Mouse (Mus musculus) skeletal muscle tissue, adult 2 months (tissue): ENCODE results near the gene Grb10.

ENCODE experiments used
- DNase-seq: peaks from one replicate; pipeline ENCODE4 v3.0.0-alpha.2; 2012; ENCODE audit warnings: low read depth, low spot score

Gene Grb10

DNA sequence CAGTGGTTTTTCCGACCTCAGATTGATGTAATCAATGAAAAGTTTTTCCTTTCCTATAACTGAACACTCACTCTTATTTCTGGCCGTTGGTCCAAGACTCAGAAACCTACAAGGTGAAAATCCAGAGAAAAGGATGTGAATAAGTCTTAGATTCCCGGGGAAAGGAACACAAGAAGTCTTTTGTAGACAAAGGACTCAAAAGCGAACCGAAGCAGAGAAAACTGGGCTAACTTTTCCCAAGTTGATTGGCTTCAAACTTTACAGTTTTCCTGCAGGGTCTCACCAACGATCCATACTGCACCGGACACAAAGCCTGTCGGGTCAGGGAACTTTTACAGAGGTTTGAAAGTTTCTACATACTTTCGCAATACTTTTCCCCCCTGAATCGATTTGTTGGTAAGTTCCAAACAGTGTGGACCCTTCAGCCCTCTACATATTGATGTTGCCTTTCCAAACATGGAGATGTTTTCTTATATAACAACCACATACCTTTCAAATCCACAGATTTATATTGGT lies at the start of gene Grb10:
Grb10 (minus strand) TSS at position 214 of the 516 bp plus-strand sequence.
- DNase-seq, result no peak

DNA sequence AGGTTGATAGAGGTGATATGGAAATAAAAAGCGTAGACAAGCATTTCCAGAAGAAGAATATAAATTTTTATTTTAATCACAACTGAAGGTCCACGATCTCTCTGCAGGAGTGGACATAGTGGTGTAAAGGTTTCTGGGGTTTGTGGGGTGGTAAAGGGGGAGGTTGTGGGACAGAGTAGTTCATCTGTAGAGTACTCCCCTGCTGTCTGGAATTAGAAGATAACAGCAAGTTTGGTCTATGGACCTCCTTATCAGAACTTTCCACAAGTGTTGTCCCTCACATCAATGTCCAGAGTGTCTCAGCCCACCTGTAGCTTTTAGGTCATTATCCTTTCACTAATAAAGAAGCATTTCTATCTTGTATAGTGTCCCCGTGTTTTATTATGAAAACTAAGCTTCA lies 43.2 kb upstream of the Grb10 start:
- DNase-seq, result no peak

DNA sequence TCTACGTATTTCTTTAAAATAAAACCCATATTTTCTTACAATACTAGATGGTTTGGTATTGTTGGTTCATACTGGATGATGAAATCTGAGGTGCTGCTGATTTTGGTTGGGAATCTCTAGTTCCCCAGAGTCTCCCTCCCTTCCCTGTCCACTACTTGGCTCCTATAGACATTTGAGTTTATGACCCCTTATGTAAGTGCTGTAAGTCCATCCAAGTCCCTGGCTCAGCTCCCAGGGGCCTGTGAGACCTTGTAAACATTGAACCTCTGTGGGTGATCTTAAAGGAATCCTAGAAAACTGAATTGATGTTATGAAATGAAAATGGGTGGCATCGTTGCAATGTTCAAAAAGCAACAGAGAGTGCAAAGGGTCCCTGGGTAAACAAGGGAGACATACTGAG lies 40.7 kb upstream of the Grb10 start:
- no peak for DNase-seq

DNA sequence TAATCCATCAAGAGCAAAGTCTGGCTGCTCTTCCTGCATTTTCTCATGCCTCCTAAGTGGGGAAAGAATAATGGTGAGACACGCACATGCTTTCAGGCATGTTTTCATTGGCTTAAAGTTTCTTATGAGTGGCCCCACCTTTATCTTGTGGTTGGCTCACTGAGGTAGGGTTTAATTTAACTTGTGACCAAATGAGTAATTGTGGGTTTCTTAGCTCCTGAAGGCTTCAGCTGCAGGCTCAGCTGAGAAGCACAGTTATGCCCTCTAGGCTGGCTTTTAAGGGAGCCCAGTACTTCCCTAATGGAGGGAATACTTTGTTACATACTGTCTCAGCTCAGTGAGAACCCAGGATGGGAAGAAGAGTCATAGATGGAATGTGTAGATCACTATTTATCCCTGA lies 37.0 kb upstream of the Grb10 start:
- no peak for DNase-seq

DNA sequence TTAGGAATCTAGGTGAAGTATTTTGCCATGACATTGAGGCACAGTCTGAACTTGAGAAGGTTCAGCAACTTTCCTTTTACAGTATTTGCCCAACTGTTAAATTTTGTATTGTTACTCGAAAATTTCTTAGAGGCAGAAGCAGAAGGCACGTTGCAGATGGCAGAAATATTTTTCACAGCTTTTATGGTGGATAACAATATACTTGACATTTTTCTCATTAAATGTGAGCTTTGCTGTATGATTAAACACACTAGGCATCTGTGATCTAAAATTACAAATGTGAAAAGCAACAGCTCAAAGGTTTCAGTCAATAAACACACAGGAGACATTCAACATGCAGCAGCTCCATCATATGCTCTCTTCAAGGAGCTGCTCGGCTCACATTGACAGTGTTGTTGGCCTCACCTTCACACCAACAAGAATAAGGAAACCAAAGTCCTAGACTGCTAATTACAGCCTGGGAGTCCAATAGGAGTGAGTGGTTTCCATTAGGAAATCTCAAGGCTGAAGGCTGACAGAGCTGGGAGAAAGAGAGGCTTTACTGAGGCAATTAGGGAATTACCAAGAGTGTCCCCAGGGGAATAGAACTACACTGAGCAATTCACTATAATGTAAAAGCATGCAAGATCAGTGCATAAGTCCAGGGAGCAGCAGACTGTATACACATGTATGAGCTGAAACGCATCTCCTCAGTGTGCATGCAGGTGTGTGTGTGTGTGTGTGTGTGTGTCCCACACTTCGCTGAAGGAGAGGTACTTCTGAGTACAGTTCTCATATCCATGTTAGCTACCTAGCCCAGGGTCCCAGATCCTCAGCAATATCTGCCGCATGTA lies 35.1 kb upstream of the Grb10 start:
- no peak for DNase-seq

DNA sequence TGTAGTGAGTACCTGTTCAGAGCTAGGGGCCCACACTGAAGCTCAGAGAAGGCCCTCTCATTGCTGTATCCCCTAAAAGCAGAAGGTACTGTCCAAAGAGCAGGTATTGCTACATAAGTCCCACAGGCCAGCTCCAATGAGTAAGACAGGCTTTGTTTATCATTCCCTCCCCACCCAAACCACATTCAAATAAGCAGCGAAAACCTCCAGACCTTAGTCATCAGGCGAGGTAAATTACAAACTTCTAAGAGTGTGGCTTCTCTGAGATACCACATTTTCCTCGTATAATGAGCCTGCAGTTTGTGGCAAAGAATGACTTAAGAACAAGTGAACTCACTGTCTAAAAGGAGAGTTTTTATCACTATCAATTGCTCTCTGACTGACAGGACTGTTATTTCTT lies 33.8 kb upstream of the Grb10 start:
- DNase-seq, result no peak

DNA sequence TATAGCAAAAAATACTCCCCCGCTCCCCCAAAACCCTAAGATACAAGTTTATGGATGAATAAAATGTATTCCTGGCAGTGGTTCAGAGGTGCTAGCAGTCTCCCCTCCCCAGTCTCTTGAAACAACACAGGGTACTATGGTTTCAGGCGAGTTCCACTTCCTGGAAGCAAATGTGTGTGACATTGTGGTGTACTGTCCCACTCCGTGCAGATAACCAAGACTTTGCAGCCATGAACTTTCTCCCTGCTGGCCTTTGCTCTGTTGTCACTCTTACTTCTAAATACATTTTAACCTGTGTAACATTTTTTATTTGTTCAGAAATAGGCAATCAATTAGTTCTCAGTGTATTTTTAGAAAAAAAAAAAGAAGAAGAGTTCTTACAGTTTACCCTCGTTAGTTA lies 20.5 kb upstream of the Grb10 start:
- DNase-seq, result no peak

DNA sequence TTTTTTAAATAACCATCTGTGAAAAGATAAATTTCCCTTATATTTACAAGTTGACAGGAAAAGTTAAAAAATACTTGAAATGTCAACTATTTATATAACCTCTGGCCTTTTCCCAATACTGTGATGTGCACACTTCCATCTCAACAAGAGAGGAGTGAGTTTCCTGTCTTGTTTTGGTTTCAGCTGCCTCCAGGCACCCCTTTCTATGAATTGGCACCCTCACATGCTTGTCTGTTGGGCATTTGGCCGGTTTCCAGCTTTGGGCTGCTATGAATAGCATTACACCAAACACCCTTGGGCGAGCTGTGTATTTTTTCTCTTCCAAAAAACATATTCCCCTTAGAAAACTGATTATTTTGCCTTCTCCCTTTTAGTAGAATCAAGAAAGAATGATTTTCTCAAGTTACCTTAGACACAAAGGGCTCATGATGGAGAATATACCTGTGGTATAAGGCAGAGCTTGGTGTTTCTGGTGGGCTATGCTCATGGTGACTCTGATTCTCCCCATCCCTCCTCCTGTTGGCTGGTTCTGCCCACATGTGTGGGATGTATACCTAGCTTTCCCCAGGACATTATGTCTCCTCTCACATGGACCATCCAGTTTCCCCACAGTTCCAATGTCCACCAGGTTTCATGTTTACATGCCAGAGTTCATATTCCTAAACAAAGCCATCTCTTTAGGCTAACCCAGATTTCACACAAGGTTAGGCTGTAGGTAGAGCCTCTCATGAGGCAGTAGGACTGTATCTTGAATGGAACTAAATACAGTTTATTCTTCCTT lies 10.3 kb upstream of the Grb10 start:
- DNase-seq, result no peak

DNA sequence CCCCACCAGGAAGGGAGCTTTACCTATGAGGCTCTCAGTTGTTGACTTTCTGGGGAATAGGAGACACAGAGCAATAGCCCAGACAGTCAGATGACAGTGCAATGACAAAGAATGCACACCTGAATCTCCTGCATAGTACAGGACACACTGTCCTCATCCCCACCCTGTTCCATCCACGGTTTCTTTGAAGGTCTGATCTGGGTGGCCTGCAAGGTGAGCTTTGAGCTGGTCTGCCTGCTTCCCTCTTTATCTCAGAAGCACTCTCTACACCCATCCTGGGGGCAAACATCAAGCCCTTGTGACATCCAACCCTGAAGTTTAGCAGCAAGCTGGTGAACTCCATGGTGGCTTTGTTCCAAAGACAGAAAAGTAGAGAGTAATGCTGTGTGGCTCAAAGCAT lies 9.7 kb upstream of the Grb10 start:
- no peak for DNase-seq

DNA sequence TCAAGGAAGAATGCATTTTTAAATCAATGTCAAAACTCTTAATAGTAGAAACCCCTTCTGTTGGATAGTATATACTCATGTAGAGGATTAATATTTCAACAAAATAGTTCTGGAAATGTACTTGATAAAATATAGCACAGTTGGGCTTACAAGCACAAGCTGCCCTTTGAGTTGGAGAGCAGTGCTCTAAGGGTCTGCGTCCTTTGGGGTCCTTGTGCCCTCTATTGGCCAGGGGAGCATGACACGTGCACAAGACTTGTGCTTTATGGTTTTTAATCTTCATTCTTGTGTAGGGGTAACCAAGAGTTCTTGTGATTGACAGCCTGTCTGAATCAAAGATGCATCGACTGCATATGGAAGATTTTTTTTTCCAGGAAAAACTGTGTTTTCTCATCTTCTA lies 5.8 kb upstream of the Grb10 start:
- no peak for DNase-seq

DNA sequence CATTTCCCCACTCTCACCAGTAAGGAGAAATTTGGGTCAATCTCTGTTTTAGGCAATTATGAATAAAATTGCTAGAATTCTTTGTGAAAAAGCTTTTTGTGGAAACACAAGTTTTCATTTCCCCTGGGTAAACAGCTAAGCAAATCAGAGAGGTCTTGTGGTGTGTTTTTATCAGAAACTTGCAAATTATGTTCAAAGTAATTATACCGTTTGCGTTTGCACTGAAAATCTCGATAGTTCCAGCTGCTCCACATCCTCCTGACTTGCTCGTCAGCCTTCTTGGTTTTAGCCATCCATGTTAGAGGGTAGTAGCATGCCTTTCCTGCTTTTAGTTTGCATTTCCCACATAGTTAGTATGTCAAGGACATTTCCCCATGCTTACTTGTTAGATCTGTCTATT lies 3.3 kb upstream of the Grb10 start:
- no peak for DNase-seq

DNA sequence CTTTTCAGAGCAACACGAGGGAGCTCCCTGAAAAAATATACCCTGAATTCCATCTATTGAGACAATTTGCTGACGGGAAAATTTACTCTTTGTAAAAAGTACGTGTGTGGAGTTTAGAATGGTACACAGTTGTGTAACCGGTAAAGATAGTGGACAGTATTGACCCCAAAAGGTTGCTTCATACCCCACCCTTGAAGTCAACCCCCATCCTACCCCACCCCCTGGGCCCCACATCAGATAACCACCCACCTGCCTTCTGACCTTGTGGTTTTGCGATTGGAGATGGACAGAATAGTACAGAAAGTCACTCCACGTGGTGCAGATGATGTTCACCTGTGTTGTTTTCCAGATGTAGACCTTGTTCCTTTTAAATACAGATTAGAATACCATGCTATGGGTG lies 2.9 kb upstream of the Grb10 start:
- DNase-seq, result no peak

DNA sequence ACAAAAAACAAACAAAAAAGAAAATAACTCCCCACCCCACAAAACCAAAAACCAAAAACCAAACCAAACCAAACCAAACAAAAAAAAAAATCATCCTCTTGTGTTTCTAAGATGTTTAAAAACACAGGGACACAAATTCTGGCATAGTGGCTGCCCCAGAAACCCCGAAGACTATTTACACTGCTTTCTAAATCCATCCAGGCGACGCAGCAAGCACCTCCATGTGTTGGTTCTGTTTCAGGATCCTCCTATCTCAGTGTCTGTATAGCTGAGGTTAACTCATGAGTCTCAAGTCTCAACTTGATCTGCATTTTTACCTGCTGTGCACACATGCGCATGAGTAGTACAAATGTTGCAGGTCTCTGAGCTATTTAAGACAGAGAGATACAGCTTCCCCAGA lies 1.9 kb upstream of the Grb10 start:
- no peak for DNase-seq

DNA sequence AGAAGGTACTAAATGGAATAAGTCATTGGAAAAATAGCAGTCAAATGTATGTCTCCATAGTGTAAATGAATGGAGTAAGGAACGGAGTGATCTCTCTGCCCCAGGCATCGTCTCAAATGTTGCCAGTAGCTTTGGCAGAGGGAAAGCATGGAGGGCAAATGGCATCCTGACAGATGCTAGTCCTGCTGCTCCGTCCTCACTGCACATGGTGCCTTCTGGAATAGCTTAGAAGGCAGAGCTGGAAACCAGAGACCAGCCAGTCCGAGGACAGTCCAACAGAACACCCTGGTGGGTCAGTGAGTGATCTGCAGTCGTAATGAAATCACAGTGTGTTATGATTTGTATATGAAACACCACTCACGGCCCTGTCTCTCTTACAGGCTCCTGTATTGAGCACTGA lies 1.3 kb upstream of the Grb10 start:
- DNase-seq, result no peak

DNA sequence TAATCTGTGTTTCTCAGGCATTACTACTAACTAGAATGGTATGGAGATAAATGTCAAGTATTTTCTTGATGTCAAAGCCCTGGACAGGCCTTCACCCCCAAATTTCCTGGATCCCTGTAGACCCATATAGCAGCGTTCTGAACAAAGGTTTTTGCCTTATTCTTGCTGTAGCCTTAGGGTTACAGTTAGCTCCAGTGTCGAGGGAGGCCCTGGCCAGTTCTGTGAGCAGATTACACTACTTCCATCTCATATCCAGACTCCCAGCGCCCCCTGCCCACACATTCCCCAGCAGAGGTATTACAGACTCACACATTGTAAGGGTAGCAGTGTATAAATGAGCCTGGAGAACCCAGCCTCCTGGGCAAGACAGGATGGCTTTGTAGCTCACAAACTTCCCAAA lies 615 bp upstream of the Grb10 start:
- no peak for DNase-seq

DNA sequence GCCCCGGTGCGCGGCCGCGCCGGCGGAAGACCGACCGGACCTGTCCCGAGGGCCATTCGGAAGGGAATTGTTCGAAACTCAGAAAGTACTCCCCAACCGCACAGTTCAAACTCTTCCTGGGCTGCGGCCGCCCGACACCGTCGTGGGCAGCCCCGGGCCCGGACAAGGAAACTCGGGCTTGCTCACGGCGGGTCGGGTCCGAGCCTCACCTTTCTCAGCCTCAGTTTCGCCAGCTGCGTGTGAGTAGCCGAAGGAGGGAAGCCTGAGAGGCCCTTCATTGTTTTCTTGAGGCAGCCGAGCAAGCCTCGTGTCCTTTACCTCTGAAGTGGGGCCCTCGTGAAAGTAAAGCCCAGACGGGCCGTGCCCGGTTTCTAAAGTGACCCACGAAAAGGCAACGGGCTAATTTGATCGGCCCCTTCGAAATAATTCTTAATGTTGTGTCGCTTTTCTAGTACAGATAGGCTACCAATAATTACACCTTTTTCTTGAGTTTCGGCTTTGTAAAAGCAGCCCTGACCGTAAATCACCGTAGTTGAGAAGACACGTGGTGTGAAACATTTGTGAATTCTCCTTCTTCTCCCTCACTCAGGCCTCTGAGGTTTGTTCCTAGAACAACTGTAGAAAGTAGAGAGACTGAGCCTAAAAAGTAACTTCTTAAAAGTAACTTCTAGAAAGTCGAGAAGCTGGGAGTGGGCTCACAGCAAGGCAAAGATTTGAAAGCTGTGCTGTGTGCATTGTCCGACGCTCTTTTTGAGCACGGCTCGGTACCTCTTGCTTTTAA lies 604 bp downstream of the Grb10 start:
- no peak for DNase-seq

DNA sequence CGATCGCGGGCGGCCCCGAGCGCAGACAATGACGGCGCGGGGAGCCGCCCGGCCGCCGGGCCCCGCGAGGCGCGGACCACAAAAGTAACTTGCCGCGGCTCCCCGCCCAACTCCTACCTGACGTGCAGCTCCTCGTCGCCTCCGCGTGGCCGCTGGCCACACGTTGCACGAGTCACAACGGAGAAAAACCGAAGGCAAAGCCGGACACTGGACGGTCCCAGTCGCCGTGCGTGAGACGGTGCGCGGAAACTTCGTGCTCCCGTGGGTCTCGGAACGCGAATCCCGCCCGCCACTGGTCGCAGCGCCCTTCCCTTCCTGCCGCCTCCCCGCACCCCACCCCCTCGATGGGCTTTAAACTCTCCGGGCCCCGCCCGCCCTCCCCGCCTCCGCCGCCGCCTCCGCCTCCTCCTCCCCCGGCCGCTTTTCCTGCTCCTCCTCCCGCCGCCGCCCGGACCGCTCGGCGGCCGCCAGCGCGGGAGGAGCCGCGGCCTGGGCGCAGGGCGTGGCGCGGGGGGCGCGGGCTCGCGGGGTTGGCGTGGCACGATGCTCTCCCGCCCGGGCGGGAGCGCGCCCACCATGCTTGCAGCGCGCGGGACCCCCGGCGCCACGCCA lies 1.3 kb downstream of the Grb10 start:
- no peak for DNase-seq

DNA sequence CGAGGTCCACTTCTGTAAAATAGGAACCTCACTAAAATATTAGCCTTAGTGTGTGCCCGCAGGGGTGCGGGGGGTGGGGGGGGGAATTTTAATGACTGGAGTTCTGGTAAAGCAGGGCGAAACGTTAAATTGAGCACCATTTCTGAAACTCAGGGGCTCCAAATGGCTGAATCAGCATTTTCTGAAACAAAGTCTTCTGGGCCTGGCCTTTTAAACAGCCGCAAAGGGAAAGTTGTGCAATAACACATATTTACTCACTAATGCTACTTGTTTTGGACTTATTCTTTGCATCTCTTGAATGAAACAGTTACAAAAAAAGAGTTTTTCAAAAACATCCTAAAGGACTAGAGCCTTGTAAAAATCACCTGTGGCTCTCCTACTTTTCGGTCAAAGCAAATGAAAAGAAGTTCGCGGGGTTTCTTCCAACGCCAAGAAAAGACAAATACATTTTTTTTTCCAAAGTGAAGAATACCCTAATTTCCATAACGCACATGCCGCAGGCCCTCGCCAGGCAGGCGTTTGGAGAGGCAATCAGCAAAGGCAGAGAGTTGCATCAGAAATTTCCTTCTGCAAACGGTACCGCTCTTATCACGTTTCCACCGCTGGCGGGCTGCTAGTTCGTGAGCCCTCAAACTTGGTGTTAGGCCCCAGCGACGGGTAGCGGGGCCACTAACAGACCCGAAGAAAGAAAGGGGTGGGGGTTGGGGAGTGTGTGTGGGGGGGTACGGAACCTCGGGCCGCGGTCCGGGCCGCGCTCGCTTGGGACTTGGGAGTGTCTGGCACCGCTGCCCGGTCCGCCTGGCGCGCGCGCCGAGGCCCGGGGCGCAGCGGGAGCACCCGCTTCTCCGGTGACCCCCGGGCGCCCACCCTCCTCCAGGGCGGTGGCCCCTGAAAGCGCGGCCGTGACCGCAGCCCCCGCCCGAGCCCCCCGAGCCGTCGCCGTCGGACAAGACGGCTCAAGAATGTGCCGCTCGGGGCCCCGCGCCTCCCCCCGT lies 2.3 kb downstream of the Grb10 start:
- no peak for DNase-seq

DNA sequence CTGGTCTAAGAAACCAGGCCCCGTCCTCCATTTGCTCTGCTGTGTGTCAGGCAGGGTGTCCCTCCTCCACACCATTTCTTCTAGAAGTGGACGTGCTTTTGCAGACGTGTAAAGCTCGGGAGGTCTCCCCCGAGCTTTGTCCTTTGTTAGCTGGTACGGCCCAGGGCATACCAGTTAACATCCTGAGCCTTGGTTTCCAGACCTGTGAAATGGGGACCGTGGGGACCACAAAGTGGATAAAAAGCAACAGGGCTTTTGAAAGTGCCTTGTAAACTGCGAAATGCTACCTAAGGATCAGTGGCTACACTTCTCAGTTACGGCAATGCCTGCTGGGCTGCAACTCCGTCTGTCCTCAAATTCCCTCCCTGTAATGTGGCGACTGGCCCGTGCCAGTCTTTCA lies 3.2 kb downstream of the Grb10 start:
- DNase-seq, result no peak

DNA sequence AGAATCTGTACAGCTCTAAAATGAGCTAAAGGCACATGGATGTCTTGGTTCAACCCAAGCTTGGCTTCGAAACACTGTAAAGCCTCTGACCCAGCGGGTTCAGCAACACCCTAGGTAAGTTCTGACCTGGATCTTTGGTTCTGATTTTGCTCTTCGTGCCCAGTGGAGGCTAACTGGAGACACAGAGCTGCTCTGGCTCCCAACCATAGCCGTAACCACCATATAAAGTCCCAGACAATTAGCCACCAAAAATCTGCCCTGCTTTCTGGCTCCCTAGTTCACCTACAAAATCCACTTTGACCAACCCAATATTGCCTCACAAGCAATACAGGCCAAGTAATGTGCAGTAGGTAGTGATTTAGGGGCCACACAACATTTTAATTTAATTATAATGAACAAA lies 3.7 kb downstream of the Grb10 start:
- DNase-seq, result no peak

DNA sequence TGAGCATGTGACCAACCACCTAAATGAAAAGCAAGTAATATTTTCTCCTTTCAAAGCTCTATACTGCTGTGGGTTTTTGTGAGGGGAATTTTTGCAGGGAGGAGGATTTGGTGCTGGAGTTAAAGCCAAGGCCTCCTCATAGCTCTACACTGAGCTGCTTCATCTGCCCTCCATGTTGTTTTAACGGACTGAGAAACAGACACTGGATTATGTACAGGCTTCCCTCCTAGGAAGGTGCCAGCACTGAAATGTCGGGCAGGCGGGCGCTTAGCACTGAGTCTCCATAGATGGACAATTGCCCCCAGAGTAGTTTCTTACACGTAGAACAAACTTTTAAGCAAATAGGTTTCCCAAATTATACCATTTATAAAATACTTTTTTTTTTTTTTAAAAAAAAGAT lies 4.1 kb downstream of the Grb10 start:
- DNase-seq, result no peak
